Mouse (Mus musculus): ENCODE data around the gene Plxnb2. TPM values are rescaled to one million over a fixed set of nuclear protein-coding genes. Genes with fewer than 3 reads are reported as not detected.

Plxnb2 gene
- total and polyA plus RNA-seq, 3 experiments = 75.7 to 121 (median 93.5) TPM

GRCm38 (mm10) chr15:89182842-89183241 is 2.3 kb upstream of the Plxnb2 start:
- WGBS = 78% methylated on average over 5 of the region's 5 CpGs
- intact Hi-C loops (cut with DNase I) = no loop called here

DNA sequence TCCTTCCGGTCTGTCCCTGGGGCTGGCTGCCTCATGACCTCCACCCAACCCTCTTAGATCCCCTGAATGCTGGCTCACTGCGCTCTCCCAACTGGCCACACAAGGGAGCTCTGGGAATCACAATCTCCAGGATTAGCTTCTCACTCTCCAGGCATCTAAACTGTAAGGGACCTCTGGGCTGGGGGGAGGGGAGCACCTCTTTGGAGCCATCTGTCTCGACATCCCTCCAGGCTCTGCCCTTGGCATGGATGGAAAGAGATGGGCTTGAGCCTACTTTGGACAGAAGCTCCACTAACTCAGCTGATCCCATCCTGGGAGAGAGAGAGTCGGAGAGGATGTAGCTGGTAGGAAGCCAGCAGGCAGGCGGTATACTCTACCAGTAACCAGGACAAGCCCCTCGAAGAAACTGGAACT is 1.7 kb upstream of the Plxnb2 start:
- Histone ChIP-seq H3K4me3 (no peak overlapping the region), H3K79me2 (replicated peaks; ENCODE audit: control insufficient read depth, insufficient read depth, low read length) (no peaks in the 10 kb centered on the region), H3K36me3 (ENCODE audit: control insufficient read depth, insufficient read depth, low read length) (no peaks in the 10 kb centered on the region), H3K9ac (ENCODE audit: low read depth, low read length) (no peak overlapping the region), H3K4me1 (ENCODE audit: control insufficient read depth, insufficient read depth, low read length) (peaks cover 17% of the 10 kb centered on the region), H3K27me3 (ENCODE audit: control insufficient read depth, insufficient read depth, low read length) (no peaks in the 10 kb centered on the region), H3K27ac (peak overlapping the region; percentile 85)
- intact Hi-C loops (cut with DNase I) = no loop called here
- WGBS = 9% methylated on average over 6 of the region's 6 CpGs
- peak; percentile 55 to 73 for DNase-seq
- TF ChIP-seq POLR2A (IDR thresholded peaks at IDR 0.05; ENCODE audit: insufficient read depth, low read depth, low read length) (0 out of 2 replicates have a peak, but pooled peaks have one; percentile 37), EP300 (IDR thresholded peaks at IDR 0.05; ENCODE audit: insufficient read depth, low read depth, low read length) (peak; percentile 44; the same call in 1 of the 2 replicates), CTCF (IDR thresholded peaks at IDR 0.05) (peak; percentile 53)

More at GRCm38 (mm10) chr15:89182842-89183241, 2.3 kb upstream of the Plxnb2 start:
- H3K36me3 ChIP-seq (ENCODE audit: control insufficient read depth, insufficient read depth, low read length) = no peaks in the 10 kb centered on the region
- TF ChIP-seq CTCF (IDR thresholded peaks at IDR 0.05) (no peak), EP300 (IDR thresholded peaks at IDR 0.05; ENCODE audit: insufficient read depth, low read depth, low read length) (no peak), POLR2A (IDR thresholded peaks at IDR 0.05; ENCODE audit: insufficient read depth, low read depth, low read length) (no peak)
- H3K9ac ChIP-seq (ENCODE audit: low read depth, low read length) = no peak overlapping the region
- no peak overlapping the region for H3K4me3 ChIP-seq
- no peak for DNase-seq
- H3K27ac ChIP-seq = peak overlapping the region; percentile 85; the same call in 1 of the 2 replicates
- H3K27me3 ChIP-seq (ENCODE audit: control insufficient read depth, insufficient read depth, low read length) = no peaks in the 10 kb centered on the region
- peaks cover 14% of the 10 kb centered on the region for H3K4me1 ChIP-seq (ENCODE audit: control insufficient read depth, insufficient read depth, low read length)
- H3K79me2 ChIP-seq (replicated peaks; ENCODE audit: control insufficient read depth, insufficient read depth, low read length) = no peaks in the 10 kb centered on the region

DNA sequence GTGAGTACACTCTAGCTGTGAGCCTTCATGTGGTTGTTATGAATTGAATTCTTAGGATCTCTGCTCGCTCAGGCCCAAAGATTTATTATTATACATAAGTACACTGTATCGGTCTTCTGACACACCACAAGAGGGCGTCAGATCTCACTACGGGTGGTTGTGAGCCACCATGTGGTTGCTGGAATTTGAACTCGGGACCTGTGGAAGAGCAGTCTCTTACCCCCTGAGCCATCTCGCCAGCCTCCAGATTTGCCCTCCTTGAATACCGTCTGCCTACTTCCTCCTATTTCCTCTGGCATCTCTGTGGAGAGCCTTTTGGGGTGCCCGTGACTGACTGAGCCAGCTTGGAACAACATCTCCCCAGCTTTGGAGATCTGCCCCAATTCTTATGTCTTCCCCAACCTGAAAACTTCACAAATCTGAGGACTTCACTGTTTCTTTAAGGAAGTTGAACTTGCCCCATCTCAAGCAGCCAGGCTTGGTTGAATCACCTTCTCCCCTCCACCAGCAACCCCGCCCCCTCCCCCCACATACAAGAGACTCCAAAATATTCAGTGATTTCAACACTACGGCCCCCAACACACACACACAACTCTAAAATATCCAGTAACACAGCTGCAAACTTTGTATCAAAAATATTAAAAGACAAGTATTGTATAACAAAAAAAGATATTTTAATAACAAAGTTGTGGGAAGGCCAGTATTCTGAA is 1.1 kb upstream of the Plxnb2 start:
- H3K4me3 ChIP-seq = no peak overlapping the region
- H3K9ac ChIP-seq (ENCODE audit: low read depth, low read length) = no peak overlapping the region
- no peaks in the 10 kb centered on the region for H3K79me2 ChIP-seq (replicated peaks; ENCODE audit: control insufficient read depth, insufficient read depth, low read length)
- peaks cover 24% of the 10 kb centered on the region for H3K4me1 ChIP-seq (ENCODE audit: control insufficient read depth, insufficient read depth, low read length)
- no peaks in the 10 kb centered on the region for H3K27me3 ChIP-seq (ENCODE audit: control insufficient read depth, insufficient read depth, low read length)
- peak; percentile 46 for TF ChIP-seq CTCF (IDR thresholded peaks at IDR 0.05)
- TF ChIP-seq POLR2A (IDR thresholded peaks at IDR 0.05; ENCODE audit: insufficient read depth, low read depth, low read length) = no peak
- WGBS = 50% methylated on average over 10 of the region's 10 CpGs
- H3K27ac ChIP-seq = peak overlapping the region; percentile 85
- intact Hi-C loops (cut with DNase I) = no loop called here
- H3K36me3 ChIP-seq (ENCODE audit: control insufficient read depth, insufficient read depth, low read length) = no peaks in the 10 kb centered on the region
- DNase-seq = no peak

DNA sequence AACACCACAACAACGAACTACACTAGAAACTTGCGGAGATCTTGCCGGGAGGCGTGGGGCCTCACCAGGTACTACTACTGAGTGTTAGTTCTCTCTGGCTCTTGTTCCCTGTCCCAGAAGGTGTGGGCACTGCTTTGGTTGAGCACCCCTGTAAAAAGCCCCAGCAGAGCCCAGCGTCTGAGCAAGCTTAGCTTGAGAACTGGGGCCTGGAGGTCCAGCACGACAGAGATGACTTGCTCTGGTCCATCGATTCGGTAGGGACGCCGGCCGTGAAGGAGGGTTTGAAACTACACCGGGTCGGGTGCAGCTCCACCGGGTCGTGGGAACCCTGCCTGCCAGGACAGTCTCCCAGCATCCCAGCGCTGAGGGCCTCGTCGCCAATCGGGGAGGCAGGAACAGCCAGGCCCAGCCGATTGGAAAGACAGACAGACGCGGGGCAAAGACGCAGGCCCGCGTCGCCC is 477 bp downstream of the Plxnb2 start:
- H3K4me3 ChIP-seq = peak overlapping the region; percentile 79
- TF ChIP-seq EP300 (IDR thresholded peaks at IDR 0.05; ENCODE audit: insufficient read depth, low read depth, low read length) (no peak), CTCF (IDR thresholded peaks at IDR 0.05) (no peak), POLR2A (IDR thresholded peaks at IDR 0.05; ENCODE audit: insufficient read depth, low read depth, low read length) (no peak)
- intact Hi-C loops (cut with DNase I) = loop anchor here (1.0 kb wide), 1 partner anchor 16 kb away; the partner anchor contains the start of gene Dennd6b
- no peaks in the 10 kb centered on the region for H3K27me3 ChIP-seq (ENCODE audit: control insufficient read depth, insufficient read depth, low read length)
- peak overlapping the region; percentile 85 for H3K27ac ChIP-seq
- H3K9ac ChIP-seq (ENCODE audit: low read depth, low read length) = peak overlapping the region; percentile 85
- H3K79me2 ChIP-seq (replicated peaks; ENCODE audit: control insufficient read depth, insufficient read depth, low read length) = no peaks in the 10 kb centered on the region
- no peaks in the 10 kb centered on the region for H3K36me3 ChIP-seq (ENCODE audit: control insufficient read depth, insufficient read depth, low read length)
- peaks cover 25% of the 10 kb centered on the region for H3K4me1 ChIP-seq (ENCODE audit: control insufficient read depth, insufficient read depth, low read length)
- DNase-seq = no peak
- WGBS = 1% methylated on average over 26 of the region's 26 CpGs

DNA sequence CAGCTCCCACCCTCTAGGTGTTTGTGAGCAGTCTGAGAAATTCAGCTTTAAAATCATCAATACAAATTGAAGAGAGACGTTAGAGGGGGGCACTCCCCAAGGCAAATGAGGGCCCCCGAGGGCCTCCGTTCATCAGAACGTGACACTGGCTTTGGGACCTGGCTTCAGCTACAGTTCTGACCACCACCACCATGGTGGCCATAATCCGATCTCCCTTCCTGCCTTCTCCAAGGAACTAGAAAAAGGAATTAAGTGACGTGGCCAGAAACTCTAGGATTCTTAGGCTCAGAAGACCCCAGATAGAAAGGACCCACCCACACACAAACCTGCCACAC is 991 bp downstream of the Plxnb2 start:
- H3K4me1 ChIP-seq (ENCODE audit: control insufficient read depth, insufficient read depth, low read length) = peaks cover 25% of the 10 kb centered on the region
- TF ChIP-seq CTCF (IDR thresholded peaks at IDR 0.05) (no peak), POLR2A (IDR thresholded peaks at IDR 0.05; ENCODE audit: insufficient read depth, low read depth, low read length) (no peak), EP300 (IDR thresholded peaks at IDR 0.05; ENCODE audit: insufficient read depth, low read depth, low read length) (no peak)
- no peaks in the 10 kb centered on the region for H3K36me3 ChIP-seq (ENCODE audit: control insufficient read depth, insufficient read depth, low read length)
- peak overlapping the region; percentile 85 for H3K27ac ChIP-seq
- no peaks in the 10 kb centered on the region for H3K27me3 ChIP-seq (ENCODE audit: control insufficient read depth, insufficient read depth, low read length)
- DNase-seq = peak in 1 of 2 experiments; percentile 44
- H3K4me3 ChIP-seq = peak overlapping the region; percentile 79
- H3K9ac ChIP-seq (ENCODE audit: low read depth, low read length) = peak overlapping the region; percentile 85
- H3K79me2 ChIP-seq (replicated peaks; ENCODE audit: control insufficient read depth, insufficient read depth, low read length) = no peaks in the 10 kb centered on the region
- 12% methylated on average over 6 of the region's 6 CpGs for WGBS
- intact Hi-C loops (cut with DNase I) = loop anchor here (1.0 kb wide), 1 partner anchor 10 kb away; no protein-coding TSS in a partner anchor

All from heart, adult 2 months (tissue).